Mouse (Mus musculus) ES-Bruce4 (cell line): ENCODE data around the gene 2210011C24Rik.

Experiments used
- CTCF ChIP-seq: IDR thresholded peaks from one replicate; pipeline ENCODE4 v1.8.1; 2011; ENCODE audit warnings: low read depth, low read length
- POLR2A ChIP-seq: IDR thresholded peaks from one replicate; pipeline ENCODE4 v1.8.1; 2011; ENCODE audit warnings: low read length; ENCODE audit not compliant: insufficient read depth

DNA sequence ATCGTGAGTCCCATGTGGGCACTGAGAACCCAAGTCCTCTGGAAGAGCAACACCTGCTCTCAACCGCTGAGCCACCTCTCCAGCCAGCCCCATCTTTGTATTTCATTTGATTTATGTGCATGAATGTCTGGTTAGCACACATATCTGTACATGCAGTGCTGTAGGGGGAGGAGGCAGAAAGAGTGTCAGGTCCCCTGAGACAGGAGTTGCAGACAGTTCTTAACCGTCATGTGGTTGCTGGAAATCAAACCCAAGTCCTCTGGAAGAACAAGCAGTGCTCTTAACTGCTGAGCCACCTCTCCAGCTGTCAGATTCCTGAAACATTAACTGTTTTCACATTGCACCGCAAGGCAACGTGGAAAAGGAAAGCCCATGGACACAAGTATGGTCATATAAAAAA is 36.2 kb upstream of the 2210011C24Rik start:
- TF ChIP-seq POLR2A (no peak), CTCF (no peak)
